Mouse (Mus musculus) 3134 (cell line): ENCODE results near the gene Serpinh1.
A peak's percentile ranks its signal among the peaks of the same experiment; 100 is the strongest.

Experiments
- DNase-seq: peaks from one replicate; pipeline ENCODE4 v3.0.0-alpha.2; 2011; ENCODE audit warnings: low spot score; ENCODE audit not compliant: insufficient read length; ENCODE audit errors: extremely low read depth

Gene Serpinh1

GRCm38 (mm10) chr7:99352526-99353400 lies at the start of gene Serpinh1:
Gene Serpinh1, minus strand, starts transcription at chr7:99353239.
- peak; percentile 93 for DNase-seq

GRCm38 (mm10) chr7:99402477-99402876 lies 49.4 kb upstream of the Serpinh1 start:
- DNase-seq: no peak

- no peak for DNase-seq
These were observed 48.3 kb upstream of the Serpinh1 start for GRCm38 (mm10) chr7:99401373-99401772.

- no peak for DNase-seq
These were observed 44.1 kb upstream of the Serpinh1 start for GRCm38 (mm10) chr7:99396994-99397659.

GRCm38 (mm10) chr7:99395908-99396616 lies 43.0 kb upstream of the Serpinh1 start:
- no peak for DNase-seq

GRCm38 (mm10) chr7:99395385-99395784 lies 42.3 kb upstream of the Serpinh1 start:
- no peak for DNase-seq

- DNase-seq: no peak
These were observed 40.8 kb upstream of the Serpinh1 start for GRCm38 (mm10) chr7:99393711-99394325.

- no peak for DNase-seq
These were observed 39.7 kb upstream of the Serpinh1 start for GRCm38 (mm10) chr7:99392696-99393095.

GRCm38 (mm10) chr7:99390559-99390958 lies 37.5 kb upstream of the Serpinh1 start:
- DNase-seq: no peak

- DNase-seq: no peak
These were observed 34.3 kb upstream of the Serpinh1 start for GRCm38 (mm10) chr7:99387356-99387755.

- DNase-seq: no peak
These were observed 33.8 kb upstream of the Serpinh1 start for GRCm38 (mm10) chr7:99386811-99387210.

GRCm38 (mm10) chr7:99386030-99386429 lies 33.0 kb upstream of the Serpinh1 start:
- peak; percentile 74 for DNase-seq

- no peak for DNase-seq
These were observed 31.1 kb upstream of the Serpinh1 start for GRCm38 (mm10) chr7:99384101-99384611.

- DNase-seq: no peak
These were observed 30.2 kb upstream of the Serpinh1 start for GRCm38 (mm10) chr7:99383246-99383645.

- no peak for DNase-seq
These were observed 29.3 kb upstream of the Serpinh1 start for GRCm38 (mm10) chr7:99382088-99383000.

- DNase-seq: peak; percentile 97
These were observed 28.4 kb upstream of the Serpinh1 start, which contains the start of gene Gdpd5 for GRCm38 (mm10) chr7:99381214-99382087. Gene Gdpd5, plus strand, starts transcription at chr7:99381414.

- DNase-seq: no peak
These were observed 27.6 kb upstream of the Serpinh1 start for GRCm38 (mm10) chr7:99380491-99381213.

- DNase-seq: no peak
These were observed 25.8 kb upstream of the Serpinh1 start for GRCm38 (mm10) chr7:99378870-99379269.
